Mouse (Mus musculus) ES-E14 (cell line): Measurements from ENCODE around the gene Itgb6. TPM values are rescaled to one million over a fixed set of nuclear protein-coding genes. Genes with fewer than 3 reads are reported as not detected.

Source experiments
- DNase-seq: peaks from one replicate; pipeline ENCODE4 v3.0.0-alpha.2; 2013; ENCODE audit warnings: low read depth, low spot score
- H3K27ac ChIP-seq: 2 replicates; pipeline ENCODE4 v1.5.1; 2012; ENCODE audit warnings: low read depth, mild to moderate bottlenecking, low read length, moderate library complexity, mixed read lengths; ENCODE audit not compliant: poor library complexity, insufficient read depth, severe bottlenecking
- H3K36me3 ChIP-seq: 2 replicates; pipeline ENCODE4 v1.6.1; 2012; ENCODE audit warnings: mild to moderate bottlenecking, low read length, moderate library complexity, mixed read lengths; ENCODE audit not compliant: control insufficient read depth, poor library complexity, insufficient read depth, severe bottlenecking
- H3K4me1 ChIP-seq, 2 experiments: fragments of 150-350 bp in 1 of 2; sonication (generic) in 1 of 2; 2 replicates each; pipeline ENCODE4 v1.6.1; 2012; ENCODE audit warnings: low read length in 2 of 2, mild to moderate bottlenecking in 1 of 2, mixed read lengths in 1 of 2; ENCODE audit not compliant: control insufficient read depth in 2 of 2, insufficient read depth in 2 of 2, poor library complexity in 1 of 2
- H3K4me3 ChIP-seq, 2 experiments: fragments of 150-350 bp in 1 of 2; sonication (generic) in 1 of 2; 2 replicates each; pipeline ENCODE4 v1.5.1; 2012; ENCODE audit warnings: low read length in 2 of 2, low read depth in 1 of 2, mild to moderate bottlenecking in 1 of 2, mixed read lengths in 1 of 2; ENCODE audit not compliant: insufficient read depth in 1 of 2, poor library complexity in 1 of 2, severe bottlenecking in 1 of 2
- H3K9ac ChIP-seq: 2 replicates; pipeline ENCODE4 v1.6.1; 2012; ENCODE audit warnings: low read depth, mild to moderate bottlenecking, low read length, mixed read lengths; ENCODE audit not compliant: poor library complexity, insufficient read depth, severe bottlenecking
- H3K9me3 ChIP-seq: fragments of 150-350 bp; sonication (generic); 2 replicates; pipeline ENCODE4 v1.6.1; 2012; ENCODE audit warnings: low read depth, mild to moderate bottlenecking, low read length; ENCODE audit not compliant: control insufficient read depth, insufficient read depth
- CHD2 ChIP-seq: IDR thresholded peaks from 2 replicates; pipeline ENCODE4 v1.6.1; 2014; ENCODE audit warnings: mild to moderate bottlenecking, low read depth, low read length, inconsistent platforms
- HCFC1 ChIP-seq: IDR thresholded peaks from 2 replicates; pipeline ENCODE4 v1.6.1; 2012; ENCODE audit warnings: low read length, inconsistent platforms, borderline replicate concordance; ENCODE audit not compliant: insufficient read depth
- MAFK ChIP-seq: IDR thresholded peaks from 2 replicates; pipeline ENCODE4 v1.6.1; 2014; ENCODE audit warnings: mild to moderate bottlenecking, low read depth, low read length, inconsistent platforms; ENCODE audit not compliant: insufficient read depth
- ZC3H11A ChIP-seq: IDR thresholded peaks from 2 replicates; pipeline ENCODE4 v1.6.1; 2012; ENCODE audit warnings: low read depth, mild to moderate bottlenecking, inconsistent platforms, low read length, borderline replicate concordance
- ZNF384 ChIP-seq: IDR thresholded peaks from 2 replicates; pipeline ENCODE4 v1.6.1; 2012; ENCODE audit warnings: low read depth, low read length, inconsistent platforms
- in situ Hi-C, 2 experiments: fragments of 600-800 bp; cut with MboI; formaldehyde crosslinking; loops; one replicate each; pipeline ENCODE4 v1.15.1; 2025; ENCODE audit warnings: low sequenced_read_pairs in 2 of 2, inconsistent platforms in 1 of 2; ENCODE audit not compliant: unreplicated experiment in 2 of 2
- total RNA-seq: library from RNA; depleted of rRNA; stranded (reverse); fragments of 300-350 nt; gene quantifications from 2 replicates; pipeline ENCODE4 v1.2.3, GENCODE M21; 2012; rRNA removed

Itgb6 gene
- total RNA-seq, 1 experiment: 0.04 TPM

- H3K9ac ChIP-seq: no peak overlapping the region
Observed at GRCm38 (mm10) chr2:60552177-60552901, 170.1 kb downstream of the Itgb6 start.

GRCm38 (mm10) chr2:60551673-60552072 is 170.8 kb downstream of the Itgb6 start:
- H3K4me1 ChIP-seq: peaks cover 0 to 9% of the 10 kb centered on the region in 2 experiments; a peak in 1 of 4 replicates
- no peak for DNase-seq
- no peak overlapping the region for H3K9ac ChIP-seq
- no peak for TF ChIP-seq CHD2
- TF ChIP-seq HCFC1: no peak
- TF ChIP-seq MAFK: no peak
- TF ChIP-seq ZNF384: no peak
- no peak for TF ChIP-seq ZC3H11A
- H3K9me3 ChIP-seq: no peaks in the 10 kb centered on the region
- H3K4me3 ChIP-seq: no peak overlapping the region
- H3K36me3 ChIP-seq: no peaks in the 10 kb centered on the region
- in situ Hi-C loops: no loop called here
- H3K27ac ChIP-seq: no peak overlapping the region

More at GRCm38 (mm10) chr2:60552177-60552901, 170.1 kb downstream of the Itgb6 start:
- in situ Hi-C loops: no loop called here
- TF ChIP-seq ZNF384 (no peak), MAFK (no peak), CHD2 (no peak), ZC3H11A (no peak), HCFC1 (no peak)
- no peaks in the 10 kb centered on the region for H3K36me3 ChIP-seq
- peaks cover 0 to 9% of the 10 kb centered on the region in 2 experiments; a peak in 1 of 4 replicates for H3K4me1 ChIP-seq
- no peak overlapping the region for H3K27ac ChIP-seq
- DNase-seq: no peak
- no peaks in the 10 kb centered on the region for H3K9me3 ChIP-seq
- peak overlapping the region; percentile 31 to 62; a peak in 3 of 4 replicates for H3K4me3 ChIP-seq

GRCm38 (mm10) chr2:60550521-60550920 is 171.9 kb downstream of the Itgb6 start:
- no peak for TF ChIP-seq ZNF384
- no peak for TF ChIP-seq CHD2
- TF ChIP-seq HCFC1: no peak
- no peak for TF ChIP-seq ZC3H11A
- no peak for TF ChIP-seq MAFK
- H3K4me1 ChIP-seq: peaks cover 0 to 9% of the 10 kb centered on the region in 2 experiments; a peak in 1 of 4 replicates
- in situ Hi-C loops: no loop called here
- H3K27ac ChIP-seq: no peak overlapping the region
- no peak overlapping the region for H3K9ac ChIP-seq
- no peaks in the 10 kb centered on the region for H3K9me3 ChIP-seq
- H3K4me3 ChIP-seq: no peak overlapping the region
- H3K36me3 ChIP-seq: no peaks in the 10 kb centered on the region
- DNase-seq: no peak

GRCm38 (mm10) chr2:60549851-60550250 is 172.6 kb downstream of the Itgb6 start:
- Histone ChIP-seq H3K4me3 (no peak overlapping the region), H3K27ac (no peak overlapping the region), H3K4me1 (peaks cover 0 to 9% of the 10 kb centered on the region in 2 experiments; a peak in 1 of 4 replicates), H3K9ac (no peak overlapping the region), H3K9me3 (no peaks in the 10 kb centered on the region), H3K36me3 (no peaks in the 10 kb centered on the region)
- no peak for DNase-seq
- in situ Hi-C loops: no loop called here
- TF ChIP-seq CHD2 (no peak), MAFK (no peak), ZNF384 (no peak), ZC3H11A (no peak), HCFC1 (no peak)

Other genes with a start within 250 kb of the Itgb6 start
- gene Pla2r1, start 169.3 kb downstream of the Itgb6 start, total RNA-seq: 0.42 and 0.89 TPM in 2 replicates
- 38.3 and 45.6 TPM in 2 replicates for gene Rbms1, start 240.5 kb upstream of the Itgb6 start, total RNA-seq